Mouse (Mus musculus) cerebellum, adult 8-10 months (tissue): ENCODE measurements around the gene Snx21.

Experiments used
- DNase-seq: peaks from one replicate; pipeline ENCODE4 v3.0.0; 2022

Gene Snx21

GRCm38 (mm10) chr2:164771123-164771522 is 14.5 kb upstream of the Snx21 start:
- DNase-seq, result no peak

GRCm38 (mm10) chr2:164773229-164773988 is 12.2 kb upstream of the Snx21 start:
- no peak for DNase-seq

GRCm38 (mm10) chr2:164773989-164774364 is 11.6 kb upstream of the Snx21 start:
- no peak for DNase-seq

- no peak for DNase-seq
Observed at GRCm38 (mm10) chr2:164776130-164776529, 9.5 kb upstream of the Snx21 start.

- DNase-seq, result no peak
Observed at GRCm38 (mm10) chr2:164776801-164777200, 8.8 kb upstream of the Snx21 start.

GRCm38 (mm10) chr2:164777246-164778014 is 8.2 kb upstream of the Snx21 start:
- no peak for DNase-seq

GRCm38 (mm10) chr2:164778015-164778287 is 7.7 kb upstream of the Snx21 start:
- DNase-seq, result no peak

- no peak for DNase-seq
Observed at GRCm38 (mm10) chr2:164778809-164779208, 6.8 kb upstream of the Snx21 start.

GRCm38 (mm10) chr2:164779481-164780086 is 6.0 kb upstream of the Snx21 start, which contains the start of gene Tnnc2:
Gene Tnnc2, minus strand, starts transcription at chr2:164779967.
- DNase-seq, result no peak

GRCm38 (mm10) chr2:164781876-164782275 is 3.7 kb upstream of the Snx21 start:
- DNase-seq, result no peak

- DNase-seq, result no peak
Observed at GRCm38 (mm10) chr2:164783926-164784581, 1.6 kb upstream of the Snx21 start.

- no peak for DNase-seq
Observed at GRCm38 (mm10) chr2:164784869-164785420, 678 bp upstream of the Snx21 start.

GRCm38 (mm10) chr2:164786388-164786885 is 814 bp downstream of the Snx21 start:
- peak; percentile 47 for DNase-seq

- DNase-seq, result no peak
Observed at GRCm38 (mm10) chr2:164787032-164787431, 1.4 kb downstream of the Snx21 start.

- DNase-seq, result no peak
Observed at GRCm38 (mm10) chr2:164787779-164788178, 2.2 kb downstream of the Snx21 start.

- no peak for DNase-seq
Observed at GRCm38 (mm10) chr2:164788411-164788810, 2.8 kb downstream of the Snx21 start.

- no peak for DNase-seq
Observed at GRCm38 (mm10) chr2:164790451-164790850, 4.8 kb downstream of the Snx21 start.

- peak; percentile 57 for DNase-seq
Observed at GRCm38 (mm10) chr2:164791841-164792261, 6.2 kb downstream of the Snx21 start.

- no peak for DNase-seq
Observed at GRCm38 (mm10) chr2:164792400-164793190, 7.0 kb downstream of the Snx21 start.

- peak; percentile 74 for DNase-seq
Observed at GRCm38 (mm10) chr2:164793236-164793635, 7.6 kb downstream of the Snx21 start.

GRCm38 (mm10) chr2:164793772-164794171 is 8.1 kb downstream of the Snx21 start:
- DNase-seq, result no peak

GRCm38 (mm10) chr2:164794293-164794692 is 8.7 kb downstream of the Snx21 start:
- peak; percentile 83 for DNase-seq
